Mouse (Mus musculus) ES-Bruce4 (cell line): ENCODE results near the gene Prokr1. TPM values are rescaled to one million over a fixed set of nuclear protein-coding genes. Genes with fewer than 3 reads are reported as not detected.
A peak's percentile ranks its signal among the peaks of the same experiment; 100 is the strongest.

Experiments used
- H3K27ac ChIP-seq: 2 replicates; pipeline ENCODE4 v1.5.1; 2012; ENCODE audit warnings: low read length, inconsistent platforms; ENCODE audit not compliant: insufficient read depth
- H3K27me3 ChIP-seq: 2 replicates; pipeline ENCODE4 v1.6.1; 2012; ENCODE audit warnings: mild to moderate bottlenecking, low read length, inconsistent platforms; ENCODE audit not compliant: control insufficient read depth, poor library complexity, insufficient read depth, severe bottlenecking
- H3K36me3 ChIP-seq: 2 replicates; pipeline ENCODE4 v1.6.1; 2012; ENCODE audit warnings: inconsistent platforms, mild to moderate bottlenecking, low read length, moderate library complexity; ENCODE audit not compliant: control insufficient read depth, poor library complexity, insufficient read depth, severe bottlenecking
- H3K4me1 ChIP-seq: one replicate; pipeline ENCODE4 v1.8.1; 2011; ENCODE audit warnings: low read length; ENCODE audit not compliant: control insufficient read depth, insufficient read depth
- H3K4me3 ChIP-seq: 2 replicates; pipeline ENCODE4 v1.5.1; 2011; ENCODE audit warnings: low read depth, mild to moderate bottlenecking, low read length
- H3K9ac ChIP-seq: 2 replicates; pipeline ENCODE4 v1.6.1; 2012; ENCODE audit warnings: low read depth, mild to moderate bottlenecking, inconsistent platforms; ENCODE audit not compliant: poor library complexity, severe bottlenecking
- H3K9me3 ChIP-seq: replicated peaks from 2 replicates; pipeline ENCODE4 v1.6.1; 2012; ENCODE audit warnings: mild to moderate bottlenecking, low read length, inconsistent platforms; ENCODE audit not compliant: control insufficient read depth, poor library complexity, insufficient read depth, severe bottlenecking
- CTCF ChIP-seq: IDR thresholded peaks from one replicate; pipeline ENCODE4 v1.8.1; 2011; ENCODE audit warnings: low read depth, low read length
- EP300 ChIP-seq: IDR thresholded peaks from 2 replicates; pipeline ENCODE4 v1.6.1; 2011; ENCODE audit warnings: low read depth, low read length; ENCODE audit not compliant: insufficient read depth
- POLR2A ChIP-seq: IDR thresholded peaks from one replicate; pipeline ENCODE4 v1.8.1; 2011; ENCODE audit warnings: low read length; ENCODE audit not compliant: insufficient read depth
- polyA plus RNA-seq: library from polyadenylated mRNA; stranded (reverse); fragments of >200 nt; gene quantifications from 2 replicates; pipeline ENCODE4 v1.2.4, GENCODE M21; 2011; ENCODE audit warnings: low read depth; ENCODE audit not compliant: missing spikeins, insufficient read depth, insufficient read length

Prokr1 gene
- polyA plus RNA-seq, 1 experiment, result not detected

GRCm38 (mm10) chr6:87618021-87618420, 27.5 kb upstream of the Prokr1 start:
- Histone ChIP-seq H3K36me3 (no peaks in the 10 kb centered on the region), H3K4me1 (no peaks in the 10 kb centered on the region), H3K27me3 (no peaks in the 10 kb centered on the region), H3K27ac (no peak overlapping the region), H3K4me3 (no peak overlapping the region), H3K9me3 (no peaks in the 10 kb centered on the region), H3K9ac (no peak overlapping the region)
- TF ChIP-seq POLR2A (no peak), EP300 (no peak), CTCF (no peak)

- TF ChIP-seq EP300, result no peak
- H3K9ac ChIP-seq, result no peak overlapping the region
- H3K4me1 ChIP-seq, result no peaks in the 10 kb centered on the region
- no peaks in the 10 kb centered on the region for H3K36me3 ChIP-seq
- H3K27me3 ChIP-seq, result no peaks in the 10 kb centered on the region
- H3K9me3 ChIP-seq, result no peaks in the 10 kb centered on the region
- no peak overlapping the region for H3K27ac ChIP-seq
- no peak overlapping the region for H3K4me3 ChIP-seq
Measured at GRCm38 (mm10) chr6:87615696-87616083, 25.1 kb upstream of the Prokr1 start.

- Histone ChIP-seq H3K36me3 (no peaks in the 10 kb centered on the region), H3K9ac (no peak overlapping the region), H3K9me3 (no peaks in the 10 kb centered on the region), H3K4me3 (no peak overlapping the region), H3K4me1 (no peaks in the 10 kb centered on the region), H3K27me3 (no peaks in the 10 kb centered on the region), H3K27ac (no peak overlapping the region)
- TF ChIP-seq EP300 (no peak), CTCF (peak; percentile 61)
Measured at GRCm38 (mm10) chr6:87614794-87615695, 24.5 kb upstream of the Prokr1 start.

- no peak overlapping the region for H3K27ac ChIP-seq
- TF ChIP-seq EP300 (no peak), POLR2A (no peak), CTCF (no peak)
- no peaks in the 10 kb centered on the region for H3K9me3 ChIP-seq
- no peak overlapping the region for H3K9ac ChIP-seq
- no peaks in the 10 kb centered on the region for H3K36me3 ChIP-seq
- no peak overlapping the region for H3K4me3 ChIP-seq
- H3K4me1 ChIP-seq, result no peaks in the 10 kb centered on the region
- no peaks in the 10 kb centered on the region for H3K27me3 ChIP-seq
Measured at GRCm38 (mm10) chr6:87599825-87600224, 9.3 kb upstream of the Prokr1 start.

GRCm38 (mm10) chr6:87597116-87597833, 6.7 kb upstream of the Prokr1 start:
- Histone ChIP-seq H3K27me3 (no peaks in the 10 kb centered on the region), H3K4me3 (no peak overlapping the region), H3K9me3 (no peaks in the 10 kb centered on the region), H3K4me1 (no peaks in the 10 kb centered on the region), H3K9ac (no peak overlapping the region), H3K27ac (no peak overlapping the region), H3K36me3 (no peaks in the 10 kb centered on the region)
- no peak for TF ChIP-seq POLR2A
- TF ChIP-seq CTCF, result no peak
- TF ChIP-seq EP300, result no peak

- TF ChIP-seq EP300 (no peak), CTCF (no peak), POLR2A (no peak)
Measured at GRCm38 (mm10) chr6:87594188-87594587, 3.6 kb upstream of the Prokr1 start.

More at GRCm38 (mm10) chr6:87594188-87594587, 3.6 kb upstream of the Prokr1 start:
- Histone ChIP-seq H3K36me3 (no peaks in the 10 kb centered on the region), H3K4me1 (no peaks in the 10 kb centered on the region), H3K27ac (no peak overlapping the region), H3K9me3 (no peaks in the 10 kb centered on the region), H3K9ac (no peak overlapping the region), H3K27me3 (no peaks in the 10 kb centered on the region), H3K4me3 (no peak overlapping the region)
